Mouse (Mus musculus) hematopoietic stem cell, adult 5-6 weeks (primary cell): ENCODE measurements around the gene Ccdc177. TPM values are rescaled to one million over a fixed set of nuclear protein-coding genes. Genes with fewer than 3 reads are reported as not detected.

ENCODE experiments used
- ATAC-seq, 2 experiments: fragments of 125-278 bp in 1 of 2; replicated peaks in 1 of 2; 2 replicates each; pipeline ENCODE4 v1.8.0; 2016 to 2017; ENCODE audit warnings: inconsistent platforms in 2 of 2, mild to moderate bottlenecking in 2 of 2, moderate number of reproducible peaks in 2 of 2, low read depth in 1 of 2, moderate TSS enrichment in 1 of 2; ENCODE audit not compliant: low FRiP score in 2 of 2, poor library complexity in 2 of 2, severe bottlenecking in 2 of 2, insufficient read depth in 1 of 2, low TSS enrichment in 1 of 2
- total RNA-seq: library from RNA; stranded (forward); fragments of 172-1452, 232-1000 nt; gene quantifications from 2 replicates; pipeline ENCODE4 v1.2.3, GENCODE M21; 2017

The Ccdc177 gene
- total RNA-seq, 1 experiment from 2014 or later, result not detected

GRCm38 (mm10) chr12:80757751-80758558, 2.5 kb downstream of the Ccdc177 start:
- ATAC-seq, result no peak

- ATAC-seq, result no peak
Measured at GRCm38 (mm10) chr12:80751556-80751955, 8.9 kb downstream of the Ccdc177 start.

- ATAC-seq, result no peak
Measured at GRCm38 (mm10) chr12:80746031-80746813, 14.3 kb downstream of the Ccdc177 start.

- no peak for ATAC-seq
Measured at GRCm38 (mm10) chr12:80744614-80745013, 15.9 kb downstream of the Ccdc177 start.

- ATAC-seq, result 0 out of 4 replicates have a peak, but pooled peaks of 1 of the 2 experiments have one; percentile 30
Measured at GRCm38 (mm10) chr12:80739482-80739881, 21.0 kb downstream of the Ccdc177 start.

- no peak for ATAC-seq
Measured at GRCm38 (mm10) chr12:80737283-80737600, 23.2 kb downstream of the Ccdc177 start.

- ATAC-seq, result peak; percentile 72 to 88
Measured at GRCm38 (mm10) chr12:80736464-80737282, 23.8 kb downstream of the Ccdc177 start.

- no peak for ATAC-seq
Measured at GRCm38 (mm10) chr12:80734526-80735470, 25.7 kb downstream of the Ccdc177 start.

- peak; percentile 61 to 68; a peak in 3 of 4 replicates for ATAC-seq
Measured at GRCm38 (mm10) chr12:80730567-80730966, 29.9 kb downstream of the Ccdc177 start.

GRCm38 (mm10) chr12:80729758-80730530, 30.5 kb downstream of the Ccdc177 start:
- no peak for ATAC-seq

GRCm38 (mm10) chr12:80728814-80729213, 31.7 kb downstream of the Ccdc177 start:
- ATAC-seq, result no peak

- ATAC-seq, result no peak
Measured at GRCm38 (mm10) chr12:80728207-80728606, 32.3 kb downstream of the Ccdc177 start.

GRCm38 (mm10) chr12:80724853-80725559, 35.5 kb downstream of the Ccdc177 start:
- peak; percentile 72 to 87 for ATAC-seq

- no peak for ATAC-seq
Measured at GRCm38 (mm10) chr12:80721458-80721857, 39.0 kb downstream of the Ccdc177 start.

- ATAC-seq, result no peak
Measured at GRCm38 (mm10) chr12:80720507-80720906, 40.0 kb downstream of the Ccdc177 start.
